Mouse (Mus musculus): Measurements from ENCODE around the gene Tapt1.

- TF ChIP-seq CTCF (IDR thresholded peaks at IDR 0.05; ENCODE audit: control insufficient read depth, insufficient read depth, low read length) (no peak), POLR2A (IDR thresholded peaks at IDR 0.05; ENCODE audit: borderline replicate concordance, control insufficient read depth, low read depth, low read length) (no peak)
These were observed 74.9 kb downstream of the Tapt1 start for GRCm38 (mm10) chr5:44151327-44152051.

All from bone marrow, adult 2 months (tissue).